ENCODE assay signal across 7 mouse cellular contexts in the genomic region with DNA sequence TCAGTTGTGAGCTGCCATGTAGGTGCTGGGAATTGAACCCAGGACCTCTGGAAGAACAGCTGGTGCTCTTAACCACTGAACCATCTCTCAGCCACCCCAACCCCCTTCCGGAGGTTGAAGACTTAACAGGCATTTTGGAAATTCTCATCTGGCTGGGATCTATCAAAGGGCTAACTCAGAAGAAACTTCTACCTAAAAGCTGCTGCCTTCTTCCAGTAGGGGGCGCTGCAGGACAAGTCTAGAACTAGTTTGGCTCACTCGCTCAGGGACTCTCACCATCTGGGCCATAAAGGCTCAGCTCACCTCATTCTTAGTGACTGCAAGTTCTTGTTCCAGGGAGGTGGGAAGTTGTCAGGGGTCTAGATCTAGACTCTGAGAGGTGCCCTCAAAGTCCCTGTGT. TPM values are rescaled to one million over a fixed set of nuclear protein-coding genes. Genes with fewer than 3 reads are reported as not detected.
DNase-seq lines count a peak whose midpoint lies in the region; ATAC-seq and TF ChIP-seq lines count a peak whose summit lies in the region.

No protein-coding gene starts in this region.

- peak; percentile 86 for DNase-seq in WW6 (ENCODE audit: low read depth, low spot score)
- DNase-seq in cerebellum, adult 18-20 months, result peak; percentile 87 to 91
- DNase-seq in forelimb bud, embryonic 11.5 days (ENCODE audit: low read depth, low spot score), result peak; percentile 89
- DNase-seq in hindbrain, postnatal 0 days (ENCODE audit: low spot score), result peak; percentile 92
- DNase-seq in layer of hippocampus, postnatal 36 days, result peak; percentile 75 to 78
- peak; percentile 91 for DNase-seq in mesoderm, embryonic 11.5 days (ENCODE audit: low read depth, low spot score)
- peak; percentile 67 to 83 for DNase-seq in spleen, adult 18-20 months

- peak; percentile 88 for TF ChIP-seq CTCF in hindbrain, postnatal 0 days (IDR thresholded peaks at IDR 0.05; ENCODE audit: low read depth)

- H3K36me3 ChIP-seq in hindbrain, postnatal 0 days (ENCODE audit: insufficient read depth, low read length), result peaks cover 8% of the 10 kb centered on the region; the same call in 1 of the 2 replicates

- no peaks in the 10 kb centered on the region for H3K27me3 ChIP-seq in hindbrain, postnatal 0 days (ENCODE audit: insufficient read depth, low read length)

- no peak overlapping the region for H3K27ac ChIP-seq in hindbrain, postnatal 0 days

- H3K4me3 ChIP-seq in hindbrain, postnatal 0 days (ENCODE audit: low read length), result no peak overlapping the region

- no peaks in the 10 kb centered on the region for H3K9me3 ChIP-seq in hindbrain, postnatal 0 days (ENCODE audit: low read length)

- H3K4me1 ChIP-seq in hindbrain, postnatal 0 days (ENCODE audit: insufficient read depth, low read length), result no peaks in the 10 kb centered on the region

- WGBS in hindbrain, postnatal 0 days, result 12% methylated on average over 3 of the region's 3 CpGs

- H3K4me2 ChIP-seq in hindbrain, postnatal 0 days (ENCODE audit: low read depth, low read length), result no peak overlapping the region

- H3K9ac ChIP-seq in hindbrain, postnatal 0 days (replicated peaks; ENCODE audit: low read length), result no peak overlapping the region

- peak; percentile 52 for ATAC-seq in hindbrain, postnatal 0 days

RNA-seq across cellular contexts. Expression of a gene that starts 6.1 kb away (rescaled TPM):
- 11.7 and 12.1 TPM in 2 replicates for total RNA-seq in hindbrain, postnatal 0 days (2014; rRNA removed)
- polyA plus RNA-seq in hindbrain, postnatal 0 days (2015; fragmentation: Nextera tagmentation; extraction: Ambion mirVana), result 17.3 and 18.5 TPM in 2 replicates
- total RNA-seq in layer of hippocampus, postnatal 36 days (2021), result 1 to 10 TPM; 9.0 to 9.4 TPM

RNA-seq across cellular contexts. Expression of a gene that starts 6.7 kb away (rescaled TPM):
- total RNA-seq in hindbrain, postnatal 0 days (2014; rRNA removed), result not detected in 2 replicates
- polyA plus RNA-seq in hindbrain, postnatal 0 days (2015; fragmentation: Nextera tagmentation; extraction: Ambion mirVana), result 0.38 and 0.42 TPM in 2 replicates
- not detected for total RNA-seq in layer of hippocampus, postnatal 36 days (2021)

RNA-seq across cellular contexts. Expression of a gene that starts 13.2 kb away (rescaled TPM):
- total RNA-seq in hindbrain, postnatal 0 days (2014; rRNA removed), result 67.6 and 84.6 TPM in 2 replicates
- 74.4 and 75.5 TPM in 2 replicates for polyA plus RNA-seq in hindbrain, postnatal 0 days (2015; fragmentation: Nextera tagmentation; extraction: Ambion mirVana)
- total RNA-seq in layer of hippocampus, postnatal 36 days (2021), result 10 to 100 TPM; 29.1 to 36.3 TPM

RNA-seq across cellular contexts. Expression of a gene that starts 13.2 kb away (rescaled TPM):
- 25.8 and 39.3 TPM in 2 replicates for total RNA-seq in hindbrain, postnatal 0 days (2014; rRNA removed)
- polyA plus RNA-seq in hindbrain, postnatal 0 days (2015; fragmentation: Nextera tagmentation; extraction: Ambion mirVana), result 82.1 and 88.2 TPM in 2 replicates
- total RNA-seq in layer of hippocampus, postnatal 36 days (2021), result 10 to 100 TPM; 37.1 to 38.7 TPM

RNA-seq across cellular contexts. Expression of a gene that starts 28.1 kb away (rescaled TPM):
- 1.8 and 6.0 TPM in 2 replicates for total RNA-seq in hindbrain, postnatal 0 days (2014; rRNA removed)
- 29.1 and 30.5 TPM in 2 replicates for polyA plus RNA-seq in hindbrain, postnatal 0 days (2015; fragmentation: Nextera tagmentation; extraction: Ambion mirVana)
- 10 to 100 TPM; 69.3 to 72.7 TPM for total RNA-seq in layer of hippocampus, postnatal 36 days (2021)
